Mouse (Mus musculus): ENCODE measurements around the gene Gm49361.
"Not testable (repeated sequence)": the region's sequence is repeated elsewhere in the genome, so short reads cannot be mapped to it uniquely, and the experiment has no call there.

DNA sequence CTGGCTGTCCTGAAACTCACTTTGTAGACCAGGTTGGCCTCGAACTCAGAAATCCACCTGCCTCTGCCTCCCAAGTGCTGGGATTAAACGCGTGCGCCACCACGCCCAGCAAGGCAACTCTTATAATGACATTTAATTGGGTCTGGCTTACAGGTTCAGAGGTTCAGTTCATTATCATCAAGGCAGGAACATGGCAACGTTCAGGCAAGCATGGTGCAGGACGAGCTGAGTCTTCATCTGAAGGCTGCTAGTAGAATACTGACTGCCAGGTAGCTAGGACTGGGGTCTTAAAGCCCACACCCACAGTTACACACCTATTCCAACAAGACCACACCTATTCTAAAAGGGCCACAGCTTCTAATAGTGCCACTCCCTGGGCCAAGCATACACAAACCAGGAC, 57.8 kb downstream of the Gm49361 start:
- TF ChIP-seq POLR2A (IDR thresholded peaks at IDR 0.05; ENCODE audit: borderline replicate concordance, extremely low read depth, low read depth, low read length); CTCF (IDR thresholded peaks at IDR 0.05; ENCODE audit: insufficient read depth, low read length): not testable (repeated sequence)

Data from lung, adult 2 months (tissue).